Mouse (Mus musculus): Measurements from ENCODE around the gene Stk38. TPM values are rescaled to one million over a fixed set of nuclear protein-coding genes. Genes with fewer than 3 reads are reported as not detected.

Stk38 gene
- polyA plus RNA-seq, 1 experiment from 2014 or later = 51.0 TPM

DNA sequence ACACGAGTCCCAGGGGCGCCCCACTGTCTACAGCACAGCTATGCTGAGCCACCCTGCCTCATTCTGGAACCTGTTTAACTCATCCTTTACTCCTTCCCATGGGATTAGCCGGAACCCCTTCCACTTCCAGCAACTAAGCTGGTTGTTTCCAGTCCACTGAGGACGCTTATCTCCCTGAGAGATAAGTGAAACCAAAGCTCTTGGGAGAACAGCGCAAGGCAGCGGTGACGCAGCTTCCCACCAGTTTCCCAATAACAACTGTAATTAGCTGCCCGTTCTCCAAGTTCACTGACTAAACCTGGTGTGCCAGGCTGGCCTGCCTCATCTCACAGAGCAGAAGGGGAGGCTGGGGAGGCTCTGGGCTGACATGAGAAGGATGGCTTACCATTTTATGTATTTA, 86.7 kb downstream of the Stk38 start:
- no peak overlapping the region for H3K27ac ChIP-seq (ENCODE audit: low read length)
- H3K9me3 ChIP-seq (replicated peaks; ENCODE audit: control insufficient read depth, low read length) = no peaks in the 10 kb centered on the region
- peaks cover 3% of the 10 kb centered on the region for H3K4me1 ChIP-seq (ENCODE audit: control insufficient read depth, low read depth, low read length)
- no peak overlapping the region for H3K4me3 ChIP-seq (ENCODE audit: low read depth, low read length)
- ATAC-seq (ENCODE audit: low read depth) = no peak
- H3K36me3 ChIP-seq (ENCODE audit: control insufficient read depth, insufficient read depth) = no peaks in the 10 kb centered on the region
- no peak overlapping the region for H3K4me2 ChIP-seq (ENCODE audit: low read depth, low read length)
- H3K27me3 ChIP-seq (ENCODE audit: control insufficient read depth, insufficient read depth, low read depth, low read length) = no peaks in the 10 kb centered on the region
- H3K9ac ChIP-seq (ENCODE audit: low read depth, low read length) = no peak overlapping the region
- 50% methylated on average over 8 of the region's 8 CpGs for WGBS (ENCODE audit: insufficient replicate concordance)

Other genes starting within 250 kb of the Stk38 start
- 7.9 and 10.5 TPM in 2 replicates for gene Mapk13, start 238.7 kb downstream of the Stk38 start, polyA plus RNA-seq (2015; fragmentation: Nextera tagmentation; extraction: Ambion mirVana)
- gene Brpf3, start 206.9 kb downstream of the Stk38 start, polyA plus RNA-seq (2015; fragmentation: Nextera tagmentation; extraction: Ambion mirVana) = 66.7 and 67.1 TPM in 2 replicates
- gene Pnpla1, start 149.6 kb downstream of the Stk38 start, polyA plus RNA-seq (2015; fragmentation: Nextera tagmentation; extraction: Ambion mirVana) = 0.08 and 0.12 TPM in 2 replicates
- 0.06 TPM in 1 of 2 replicates, not detected in the other for gene 4930539E08Rik, start 92.7 kb downstream of the Stk38 start, polyA plus RNA-seq (2015; fragmentation: Nextera tagmentation; extraction: Ambion mirVana)
- gene Pxt1, start 64.2 kb downstream of the Stk38 start, polyA plus RNA-seq (2015; fragmentation: Nextera tagmentation; extraction: Ambion mirVana) = 0.35 and 0.37 TPM in 2 replicates
- gene Kctd20, start 56.0 kb downstream of the Stk38 start, polyA plus RNA-seq (2015; fragmentation: Nextera tagmentation; extraction: Ambion mirVana) = 80.0 and 82.0 TPM in 2 replicates
- gene Srsf3, start 24.6 kb upstream of the Stk38 start, polyA plus RNA-seq (2015; fragmentation: Nextera tagmentation; extraction: Ambion mirVana) = 185 and 211 TPM in 2 replicates
- gene Cdkn1a, start 83.0 kb upstream of the Stk38 start, polyA plus RNA-seq (2015; fragmentation: Nextera tagmentation; extraction: Ambion mirVana) = 12.6 and 16.5 TPM in 2 replicates
- gene Rab44, start 106.2 kb upstream of the Stk38 start, polyA plus RNA-seq (2015; fragmentation: Nextera tagmentation; extraction: Ambion mirVana) = 9.9 and 10.9 TPM in 2 replicates
- gene Cpne5, start 230.2 kb upstream of the Stk38 start, polyA plus RNA-seq (2015; fragmentation: Nextera tagmentation; extraction: Ambion mirVana) = 0.09 and 0.24 TPM in 2 replicates

Measured in liver, embryonic 16.5 days (tissue).